Mouse (Mus musculus): Measurements from ENCODE around the gene Slc41a3.

- TF ChIP-seq CTCF (IDR thresholded peaks at IDR 0.05; ENCODE audit: borderline replicate concordance, extremely low read depth, insufficient read depth, insufficient read length) (no peak), POLR2A (IDR thresholded peaks at IDR 0.05; ENCODE audit: borderline replicate concordance, extremely low read depth, insufficient read depth, insufficient read length, poor library complexity, severe bottlenecking) (no peak)
Observed at GRCm38 (mm10) chr6:90605298-90605665, 757 bp downstream of the Slc41a3 start.
